Mouse (Mus musculus) lung, postnatal 0 days (tissue): ENCODE results near the gene Smtn.

Experiments
- CTCF ChIP-seq: IDR thresholded peaks from 2 replicates; pipeline ENCODE4 v1.5.1; 2016; ENCODE audit warnings: antibody characterized with exemption, mild to moderate bottlenecking
- EP300 ChIP-seq: IDR thresholded peaks from 2 replicates; pipeline ENCODE4 v1.6.1; 2016; ENCODE audit warnings: antibody characterized with exemption, mild to moderate bottlenecking, control low read depth

DNA sequence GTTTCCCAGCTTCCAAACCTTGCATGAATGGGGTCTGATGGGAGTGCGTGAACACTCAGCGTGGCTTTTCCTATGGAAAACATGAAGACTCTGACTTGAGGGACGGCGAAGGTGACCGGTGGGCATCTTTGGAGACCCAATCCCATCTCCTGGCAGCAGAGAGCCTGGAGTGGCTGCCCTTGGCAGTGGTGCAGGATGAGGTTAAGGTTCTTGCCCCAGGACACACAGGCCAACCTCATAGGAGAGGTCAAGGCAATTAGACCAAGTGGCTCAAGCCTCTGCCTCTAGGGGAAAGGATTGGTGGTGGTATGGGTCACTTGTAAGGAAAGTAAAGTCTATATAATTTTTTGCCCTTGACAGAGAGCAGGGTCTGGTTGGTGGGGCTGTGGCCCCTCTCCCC, 4.3 kb downstream of the Smtn start:
- no peak for TF ChIP-seq EP300
- TF ChIP-seq CTCF, result no peak
